Mouse (Mus musculus) embryonic facial prominence, embryonic 13.5 days (tissue): Measurements from ENCODE around the gene Ctdspl. TPM values are rescaled to one million over a fixed set of nuclear protein-coding genes. Genes with fewer than 3 reads are reported as not detected.

ENCODE experiments used
- ATAC-seq: fragments of 200-750 bp; cut with Nextera tagmentation; 2 replicates; pipeline ENCODE4 v1.8.0; 2017; ENCODE audit warnings: low read depth; ENCODE audit not compliant: insufficient number of reproducible peaks, insufficient read depth, low FRiP score, low TSS enrichment
- H3K27ac ChIP-seq: fragments of 300-500 bp; sonication (generic); 2 replicates; pipeline ENCODE4 v1.5.1; 2015; ENCODE audit warnings: moderate library complexity, mild to moderate bottlenecking, inconsistent platforms
- H3K27me3 ChIP-seq: fragments of 300-500 bp; sonication (generic); 2 replicates; pipeline ENCODE4 v1.6.1; 2015; ENCODE audit warnings: mild to moderate bottlenecking, inconsistent platforms
- H3K36me3 ChIP-seq: fragments of 300-500 bp; sonication (generic); 2 replicates; pipeline ENCODE4 v1.6.1; 2015; ENCODE audit warnings: mild to moderate bottlenecking, inconsistent platforms
- H3K4me1 ChIP-seq: fragments of 300-500 bp; sonication (generic); 2 replicates; pipeline ENCODE4 v1.6.1; 2015; ENCODE audit warnings: inconsistent platforms
- H3K4me2 ChIP-seq: fragments of 300-500 bp; sonication (generic); 2 replicates; pipeline ENCODE4 v1.6.1; 2015; ENCODE audit warnings: moderate library complexity, mild to moderate bottlenecking, inconsistent platforms
- H3K4me3 ChIP-seq: fragments of 300-500 bp; sonication (generic); 2 replicates; pipeline ENCODE4 v1.5.1; 2015; ENCODE audit warnings: mild to moderate bottlenecking, inconsistent platforms
- H3K9ac ChIP-seq: fragments of 300-500 bp; sonication (generic); 2 replicates; pipeline ENCODE4 v1.6.1; 2015; ENCODE audit warnings: mild to moderate bottlenecking, inconsistent platforms
- H3K9me3 ChIP-seq: fragments of 300-500 bp; sonication (generic); 2 replicates; pipeline ENCODE4 v1.6.1; 2016; ENCODE audit warnings: inconsistent platforms
- WGBS: fragments of 180-500 bp; shearing (Covaris S2); methylation state at CpG from one replicate; pipeline ENCODE4 v1.1.7; 2015; ENCODE audit warnings: mixed read lengths; 5-methylcytosine and 5-hydroxymethylcytosine counted together
- polyA plus RNA-seq: library from polyadenylated mRNA; unstranded; fragments of >200 nt; fragmentation: Nextera tagmentation; extraction: Ambion mirVana; gene quantifications from 2 replicates; pipeline ENCODE4 v1.2.1, GENCODE M21; 2015

Ctdspl gene
- polyA plus RNA-seq, 1 experiment from 2014 or later, result 20.6 TPM

- Histone ChIP-seq H3K9me3 (no peaks in the 10 kb centered on the region), H3K9ac (no peak overlapping the region), H3K4me1 (peaks cover 12% of the 10 kb centered on the region; the same call in 1 of the 2 replicates), H3K4me2 (no peak overlapping the region), H3K4me3 (no peak overlapping the region), H3K36me3 (peaks cover 18% of the 10 kb centered on the region), H3K27ac (no peak overlapping the region), H3K27me3 (no peaks in the 10 kb centered on the region)
- ATAC-seq, result no peak
- WGBS, result 39% methylated on average over 2 of the region's 2 CpGs
Observed at GRCm38 (mm10) chr9:118950751-118951150, 24.5 kb downstream of the Ctdspl start.

DNA sequence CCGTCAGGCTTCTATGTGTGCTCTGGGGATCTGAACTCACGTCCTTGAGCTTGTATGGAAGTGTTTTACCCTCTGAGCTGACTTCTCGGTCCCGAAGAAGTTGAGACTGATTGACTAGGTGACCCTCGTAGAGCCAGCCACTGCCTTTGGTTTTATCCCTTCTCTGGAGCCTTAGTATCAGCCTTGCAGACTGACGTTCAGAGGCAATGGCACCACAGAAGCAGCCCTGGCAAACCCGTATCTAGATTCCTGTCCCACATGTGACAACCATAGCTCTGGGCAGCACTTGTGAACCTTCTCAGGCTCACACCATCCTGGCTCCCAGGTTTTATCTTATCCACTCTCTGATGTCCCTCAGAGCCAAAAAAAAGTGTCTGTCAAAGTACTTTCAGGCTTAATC lies 25.1 kb downstream of the Ctdspl start:
- Histone ChIP-seq H3K9me3 (no peaks in the 10 kb centered on the region), H3K27ac (no peak overlapping the region), H3K4me1 (peaks cover 12% of the 10 kb centered on the region; the same call in 1 of the 2 replicates), H3K27me3 (no peaks in the 10 kb centered on the region), H3K4me3 (no peak overlapping the region), H3K36me3 (peaks cover 21% of the 10 kb centered on the region), H3K9ac (no peak overlapping the region), H3K4me2 (no peak overlapping the region)
- WGBS, result 86% methylated on average over 7 of the region's 7 CpGs
- no peak for ATAC-seq

- Histone ChIP-seq H3K27ac (no peak overlapping the region), H3K36me3 (peaks cover 25% of the 10 kb centered on the region), H3K27me3 (no peaks in the 10 kb centered on the region), H3K4me2 (no peak overlapping the region), H3K9ac (no peak overlapping the region), H3K4me3 (no peak overlapping the region), H3K4me1 (peaks cover 12% of the 10 kb centered on the region; the same call in 1 of the 2 replicates), H3K9me3 (no peaks in the 10 kb centered on the region)
- no peak for ATAC-seq
- WGBS, result 89% methylated on average over 16 of the region's 16 CpGs
Observed at GRCm38 (mm10) chr9:118952180-118952579, 25.9 kb downstream of the Ctdspl start.

- Histone ChIP-seq H3K4me2 (no peak overlapping the region), H3K9me3 (no peaks in the 10 kb centered on the region), H3K36me3 (peaks cover 29% of the 10 kb centered on the region), H3K4me3 (no peak overlapping the region), H3K27me3 (no peaks in the 10 kb centered on the region), H3K4me1 (peaks cover 12% of the 10 kb centered on the region), H3K9ac (no peak overlapping the region), H3K27ac (peak overlapping the region; percentile 22; the same call in 1 of the 2 replicates)
- ATAC-seq, result no peak
- WGBS, result 88% methylated on average over 16 of the region's 16 CpGs
Observed at GRCm38 (mm10) chr9:118953465-118954194, 27.4 kb downstream of the Ctdspl start.

DNA sequence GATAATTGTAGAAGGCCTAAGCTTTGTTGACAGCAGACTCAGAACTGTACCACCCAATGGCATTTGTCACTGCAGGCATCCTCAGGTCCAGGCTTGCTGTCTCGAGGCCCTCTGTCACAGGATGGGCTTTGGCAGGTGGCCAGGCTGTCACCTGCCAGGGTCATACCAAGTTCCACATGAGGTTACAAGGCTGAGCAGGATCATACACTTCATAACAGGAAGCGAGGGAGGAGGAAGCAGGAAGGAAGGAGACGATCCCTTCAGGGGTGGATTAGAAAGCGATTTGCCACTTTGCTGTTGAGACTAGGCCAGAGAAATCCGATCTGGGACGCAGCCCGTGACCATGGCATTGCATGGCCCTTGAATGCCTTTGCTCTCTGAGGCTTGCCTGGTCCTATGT lies 32.5 kb downstream of the Ctdspl start:
- no peak overlapping the region for H3K4me2 ChIP-seq
- H3K4me1 ChIP-seq, result peaks cover 24% of the 10 kb centered on the region
- no peak overlapping the region for H3K4me3 ChIP-seq
- WGBS, result 51% methylated on average over 7 of the region's 7 CpGs
- no peak overlapping the region for H3K27ac ChIP-seq
- ATAC-seq, result no peak
- peaks cover 23% of the 10 kb centered on the region for H3K36me3 ChIP-seq
- no peaks in the 10 kb centered on the region for H3K9me3 ChIP-seq
- no peak overlapping the region for H3K9ac ChIP-seq
- no peaks in the 10 kb centered on the region for H3K27me3 ChIP-seq

- H3K4me2 ChIP-seq, result no peak overlapping the region
- H3K27ac ChIP-seq, result no peak overlapping the region
- WGBS, result 36% methylated on average over 16 of the region's 16 CpGs
- H3K27me3 ChIP-seq, result no peaks in the 10 kb centered on the region
- peaks cover 36% of the 10 kb centered on the region for H3K4me1 ChIP-seq
- no peak overlapping the region for H3K4me3 ChIP-seq
- H3K9me3 ChIP-seq, result no peaks in the 10 kb centered on the region
- ATAC-seq, result no peak
- H3K36me3 ChIP-seq, result peaks cover 20% of the 10 kb centered on the region
- H3K9ac ChIP-seq, result 0 out of 2 replicates have a peak overlapping the region, but pooled peaks have one; percentile 11
Observed at GRCm38 (mm10) chr9:118960415-118961091, 34.3 kb downstream of the Ctdspl start.

GRCm38 (mm10) chr9:118963149-118963548 lies 36.9 kb downstream of the Ctdspl start:
- no peak for ATAC-seq
- H3K36me3 ChIP-seq, result peaks cover 28% of the 10 kb centered on the region
- peaks cover 36% of the 10 kb centered on the region for H3K4me1 ChIP-seq
- no peak overlapping the region for H3K4me2 ChIP-seq
- H3K27ac ChIP-seq, result no peak overlapping the region
- 0 out of 2 replicates have a peak, but pooled peaks cover 5% of the 10 kb centered on the region for H3K9me3 ChIP-seq
- 81% methylated on average over 9 of the region's 9 CpGs for WGBS
- H3K27me3 ChIP-seq, result no peaks in the 10 kb centered on the region
- H3K4me3 ChIP-seq, result no peak overlapping the region
- H3K9ac ChIP-seq, result no peak overlapping the region

GRCm38 (mm10) chr9:118964263-118965034 lies 38.2 kb downstream of the Ctdspl start:
- no peak overlapping the region for H3K4me3 ChIP-seq
- H3K27ac ChIP-seq, result peak overlapping the region; percentile 62; the same call in 1 of the 2 replicates
- 0 out of 2 replicates have a peak overlapping the region, but pooled peaks have one; percentile 7 for H3K4me2 ChIP-seq
- no peak for ATAC-seq
- H3K27me3 ChIP-seq, result no peaks in the 10 kb centered on the region
- 52% methylated on average over 18 of the region's 18 CpGs for WGBS
- peaks cover 29% of the 10 kb centered on the region for H3K4me1 ChIP-seq
- peaks cover 34% of the 10 kb centered on the region for H3K36me3 ChIP-seq
- 0 out of 2 replicates have a peak, but pooled peaks cover 5% of the 10 kb centered on the region for H3K9me3 ChIP-seq
- H3K9ac ChIP-seq, result 0 out of 2 replicates have a peak overlapping the region, but pooled peaks have one; percentile 44

DNA sequence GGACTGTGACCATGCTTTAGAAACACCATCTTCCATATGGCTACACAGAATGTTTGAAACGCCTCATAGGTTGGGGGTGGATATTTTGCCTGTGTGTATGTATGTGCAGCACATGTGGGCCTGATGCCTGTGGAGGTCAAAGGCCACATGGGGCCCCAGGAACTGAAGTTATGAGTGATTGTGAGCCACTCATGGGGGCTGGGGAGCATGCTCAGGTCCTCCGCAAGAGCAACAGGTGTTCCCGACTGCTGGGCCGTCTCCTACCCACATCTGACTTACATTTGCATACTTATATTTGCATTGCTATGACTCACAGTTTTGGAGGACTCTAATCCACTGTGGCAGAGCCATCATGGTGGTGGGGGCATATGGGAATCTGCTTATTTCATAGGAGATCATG lies 43.6 kb downstream of the Ctdspl start:
- ATAC-seq, result no peak
- H3K9ac ChIP-seq, result no peak overlapping the region
- no peaks in the 10 kb centered on the region for H3K27me3 ChIP-seq
- H3K9me3 ChIP-seq, result 0 out of 2 replicates have a peak, but pooled peaks cover 5% of the 10 kb centered on the region
- H3K4me3 ChIP-seq, result no peak overlapping the region
- no peak overlapping the region for H3K4me2 ChIP-seq
- peaks cover 50% of the 10 kb centered on the region for H3K36me3 ChIP-seq
- H3K4me1 ChIP-seq, result peaks cover 30% of the 10 kb centered on the region
- H3K27ac ChIP-seq, result no peak overlapping the region
- WGBS, result 66% methylated on average over 4 of the region's 4 CpGs

DNA sequence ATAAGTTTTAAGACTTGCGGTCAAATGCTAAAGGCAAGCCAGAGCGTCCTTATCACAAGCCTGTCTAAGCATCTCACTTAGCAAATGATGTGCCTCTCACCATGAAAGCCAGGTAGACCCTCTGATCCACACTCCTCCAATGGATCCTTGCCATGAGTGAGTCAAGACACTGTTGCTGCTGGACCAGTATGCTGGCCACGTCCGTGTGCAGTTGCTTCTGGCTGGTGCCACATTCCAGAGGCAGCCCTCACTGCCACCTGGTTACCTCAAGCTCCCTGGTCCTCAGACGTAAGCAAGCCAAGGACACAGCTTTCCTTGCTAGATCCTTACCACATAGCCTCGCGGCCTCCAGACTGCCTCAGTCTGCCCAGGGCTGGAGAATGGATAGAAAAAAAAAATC lies 46.8 kb downstream of the Ctdspl start:
- Histone ChIP-seq H3K4me1 (peaks cover 55% of the 10 kb centered on the region), H3K9ac (no peak overlapping the region), H3K27ac (peak overlapping the region; percentile 84; the same call in 1 of the 2 replicates), H3K36me3 (peaks cover 28% of the 10 kb centered on the region), H3K4me3 (no peak overlapping the region), H3K9me3 (no peaks in the 10 kb centered on the region), H3K4me2 (no peak overlapping the region), H3K27me3 (no peaks in the 10 kb centered on the region)
- no peak for ATAC-seq
- 83% methylated on average over 7 of the region's 7 CpGs for WGBS

DNA sequence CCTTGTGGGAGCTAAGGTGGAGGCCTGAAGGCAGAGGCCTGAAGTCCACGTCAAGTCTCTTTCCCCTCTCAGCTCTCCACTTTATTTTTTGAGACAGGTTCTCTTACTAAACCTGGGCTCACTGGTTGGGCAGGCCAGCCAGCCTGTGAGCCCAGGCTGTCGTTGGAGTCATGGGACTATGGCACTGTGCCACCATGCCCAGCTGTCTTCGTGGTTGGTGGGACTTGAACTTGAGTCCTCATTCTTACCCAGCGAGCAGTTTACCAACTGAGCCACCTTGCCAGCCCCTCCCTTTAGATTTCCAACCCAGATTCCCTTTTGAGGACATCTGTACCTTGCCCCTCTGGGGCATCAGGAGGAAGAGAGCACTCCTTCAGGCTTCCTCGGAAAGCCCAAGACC lies 47.3 kb downstream of the Ctdspl start:
- WGBS, result 69% methylated on average over 5 of the region's 5 CpGs

More for the DNA sequence above, 47.3 kb downstream of the Ctdspl start:
- no peak overlapping the region for H3K4me3 ChIP-seq
- H3K9ac ChIP-seq, result no peak overlapping the region
- H3K36me3 ChIP-seq, result peaks cover 25% of the 10 kb centered on the region
- ATAC-seq, result no peak
- peaks cover 61% of the 10 kb centered on the region for H3K4me1 ChIP-seq
- no peaks in the 10 kb centered on the region for H3K27me3 ChIP-seq
- H3K4me2 ChIP-seq, result no peak overlapping the region
- no peaks in the 10 kb centered on the region for H3K9me3 ChIP-seq
- peak overlapping the region; percentile 84 for H3K27ac ChIP-seq
